Mouse (Mus musculus): Measurements from ENCODE around the gene Dscam. TPM values are rescaled to one million over a fixed set of nuclear protein-coding genes. Genes with fewer than 3 reads are reported as not detected.

The Dscam gene
- polyA plus RNA-seq, 1 experiment, result 0.13 TPM

- no peaks in the 10 kb centered on the region for H3K9me3 ChIP-seq (replicated peaks; ENCODE audit: control insufficient read depth, insufficient read depth, low read length, poor library complexity, severe bottlenecking)
- no peaks in the 10 kb centered on the region for H3K27me3 ChIP-seq (ENCODE audit: control insufficient read depth, insufficient read depth, low read length, poor library complexity, severe bottlenecking)
- no peaks in the 10 kb centered on the region for H3K36me3 ChIP-seq (ENCODE audit: control insufficient read depth, insufficient read depth, low read length, poor library complexity, severe bottlenecking)
- TF ChIP-seq CTCF (IDR thresholded peaks at IDR 0.05; ENCODE audit: low read depth, low read length) (no peak), EP300 (IDR thresholded peaks at IDR 0.05; ENCODE audit: insufficient read depth, low read depth, low read length) (no peak), POLR2A (IDR thresholded peaks at IDR 0.05; ENCODE audit: insufficient read depth, low read length) (no peak)
- H3K4me1 ChIP-seq (ENCODE audit: control insufficient read depth, insufficient read depth, low read length), result no peaks in the 10 kb centered on the region
- no peak overlapping the region for H3K9ac ChIP-seq (ENCODE audit: low read depth, poor library complexity, severe bottlenecking)
- no peak overlapping the region for H3K27ac ChIP-seq (ENCODE audit: insufficient read depth, low read length)
- no peak overlapping the region for H3K4me3 ChIP-seq (ENCODE audit: low read depth, low read length)
These were observed 613.9 kb downstream of the Dscam start for GRCm38 (mm10) chr16:96556621-96557020.

- no peak overlapping the region for H3K27ac ChIP-seq (ENCODE audit: insufficient read depth, low read length)
- TF ChIP-seq POLR2A (IDR thresholded peaks at IDR 0.05; ENCODE audit: insufficient read depth, low read length) (no peak), EP300 (IDR thresholded peaks at IDR 0.05; ENCODE audit: insufficient read depth, low read depth, low read length) (no peak)
- H3K27me3 ChIP-seq (ENCODE audit: control insufficient read depth, insufficient read depth, low read length, poor library complexity, severe bottlenecking), result no peaks in the 10 kb centered on the region
- H3K36me3 ChIP-seq (ENCODE audit: control insufficient read depth, insufficient read depth, low read length, poor library complexity, severe bottlenecking), result no peaks in the 10 kb centered on the region
- H3K9ac ChIP-seq (ENCODE audit: low read depth, poor library complexity, severe bottlenecking), result no peak overlapping the region
- no peaks in the 10 kb centered on the region for H3K9me3 ChIP-seq (replicated peaks; ENCODE audit: control insufficient read depth, insufficient read depth, low read length, poor library complexity, severe bottlenecking)
- no peaks in the 10 kb centered on the region for H3K4me1 ChIP-seq (ENCODE audit: control insufficient read depth, insufficient read depth, low read length)
- no peak overlapping the region for H3K4me3 ChIP-seq (ENCODE audit: low read depth, low read length)
These were observed 615.1 kb downstream of the Dscam start for GRCm38 (mm10) chr16:96555412-96555811.

GRCm38 (mm10) chr16:96552680-96553079 lies 617.9 kb downstream of the Dscam start:
- Histone ChIP-seq H3K27ac (ENCODE audit: insufficient read depth, low read length) (no peak overlapping the region), H3K9ac (ENCODE audit: low read depth, poor library complexity, severe bottlenecking) (no peak overlapping the region), H3K4me1 (ENCODE audit: control insufficient read depth, insufficient read depth, low read length) (no peaks in the 10 kb centered on the region), H3K4me3 (ENCODE audit: low read depth, low read length) (no peak overlapping the region), H3K27me3 (ENCODE audit: control insufficient read depth, insufficient read depth, low read length, poor library complexity, severe bottlenecking) (no peaks in the 10 kb centered on the region), H3K9me3 (replicated peaks; ENCODE audit: control insufficient read depth, insufficient read depth, low read length, poor library complexity, severe bottlenecking) (no peaks in the 10 kb centered on the region), H3K36me3 (ENCODE audit: control insufficient read depth, insufficient read depth, low read length, poor library complexity, severe bottlenecking) (no peaks in the 10 kb centered on the region)
- TF ChIP-seq POLR2A (IDR thresholded peaks at IDR 0.05; ENCODE audit: insufficient read depth, low read length) (no peak), EP300 (IDR thresholded peaks at IDR 0.05; ENCODE audit: insufficient read depth, low read depth, low read length) (no peak), CTCF (IDR thresholded peaks at IDR 0.05; ENCODE audit: low read depth, low read length) (no peak)

GRCm38 (mm10) chr16:96541056-96541455 lies 629.5 kb downstream of the Dscam start:
- no peaks in the 10 kb centered on the region for H3K4me1 ChIP-seq (ENCODE audit: control insufficient read depth, insufficient read depth, low read length)
- H3K9me3 ChIP-seq (replicated peaks; ENCODE audit: control insufficient read depth, insufficient read depth, low read length, poor library complexity, severe bottlenecking), result no peaks in the 10 kb centered on the region
- H3K27me3 ChIP-seq (ENCODE audit: control insufficient read depth, insufficient read depth, low read length, poor library complexity, severe bottlenecking), result no peaks in the 10 kb centered on the region
- no peak overlapping the region for H3K9ac ChIP-seq (ENCODE audit: low read depth, poor library complexity, severe bottlenecking)
- no peaks in the 10 kb centered on the region for H3K36me3 ChIP-seq (ENCODE audit: control insufficient read depth, insufficient read depth, low read length, poor library complexity, severe bottlenecking)
- no peak overlapping the region for H3K4me3 ChIP-seq (ENCODE audit: low read depth, low read length)
- no peak overlapping the region for H3K27ac ChIP-seq (ENCODE audit: insufficient read depth, low read length)
- no peak for TF ChIP-seq EP300 (IDR thresholded peaks at IDR 0.05; ENCODE audit: insufficient read depth, low read depth, low read length)
- no peak for TF ChIP-seq POLR2A (IDR thresholded peaks at IDR 0.05; ENCODE audit: insufficient read depth, low read length)
- TF ChIP-seq CTCF (IDR thresholded peaks at IDR 0.05; ENCODE audit: low read depth, low read length), result no peak

Other genes with a start within 250 kb of the Dscam start
- not detected in 2 replicates for gene Bace2, start 186.0 kb upstream of the Dscam start, polyA plus RNA-seq (2011; ENCODE audit: insufficient read depth, insufficient read length, low read depth, missing spikeins)